Mouse (Mus musculus) cerebral cortex, adult 2 months (tissue): Measurements from ENCODE around the gene R3hdm4.

Source experiments
- WGBS: fragments of 180-500 bp; shearing (Covaris S2); methylation state at CpG from one replicate; pipeline ENCODE4 v1.1.7; 2018; 5-methylcytosine and 5-hydroxymethylcytosine counted together

The R3hdm4 gene

DNA sequence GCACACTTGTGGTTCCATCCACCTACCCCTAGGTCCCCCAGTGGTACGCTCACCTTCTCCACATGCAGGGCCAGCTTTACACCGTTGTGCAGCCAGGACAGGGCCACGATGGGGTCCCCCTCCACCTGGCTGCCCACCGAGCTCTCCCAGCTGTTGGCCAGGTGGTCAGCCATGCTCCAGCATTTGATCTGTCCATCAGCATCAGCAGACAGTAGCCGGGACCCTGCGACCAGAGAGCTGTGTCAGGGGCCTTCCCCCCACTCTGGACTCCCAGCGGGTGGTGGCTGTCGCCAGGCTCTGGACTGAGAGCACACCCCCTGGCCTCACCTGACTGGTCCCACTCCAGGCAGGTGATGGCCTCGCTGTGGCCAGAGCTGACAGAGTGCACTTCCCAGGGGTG lies 14.3 kb downstream of the R3hdm4 start:
- 94% methylated on average over 9 of the region's 9 CpGs for WGBS

DNA sequence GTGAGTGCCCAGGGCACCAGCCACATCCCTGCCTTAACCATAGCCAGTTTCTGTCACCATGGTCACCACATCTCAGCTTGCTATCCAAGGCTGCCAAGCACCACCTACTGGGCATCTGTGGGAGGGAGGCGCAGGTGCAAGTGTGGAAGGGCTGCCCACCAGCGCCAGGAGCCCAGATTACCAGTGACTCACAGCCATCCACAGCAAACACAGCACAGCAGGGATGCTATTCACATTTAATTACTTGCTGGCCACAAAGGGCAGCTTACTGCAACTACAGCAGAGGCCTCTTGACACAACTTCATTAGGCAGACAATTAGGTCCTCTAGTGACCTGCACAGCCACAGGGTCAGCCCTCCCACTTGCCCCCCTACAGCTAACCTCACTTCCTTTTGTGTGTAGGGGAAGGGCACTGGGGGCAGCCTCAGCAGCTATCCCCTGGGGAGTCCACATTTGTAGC lies 20.0 kb downstream of the R3hdm4 start:
- WGBS: 21% methylated on average over 2 of the region's 2 CpGs

DNA sequence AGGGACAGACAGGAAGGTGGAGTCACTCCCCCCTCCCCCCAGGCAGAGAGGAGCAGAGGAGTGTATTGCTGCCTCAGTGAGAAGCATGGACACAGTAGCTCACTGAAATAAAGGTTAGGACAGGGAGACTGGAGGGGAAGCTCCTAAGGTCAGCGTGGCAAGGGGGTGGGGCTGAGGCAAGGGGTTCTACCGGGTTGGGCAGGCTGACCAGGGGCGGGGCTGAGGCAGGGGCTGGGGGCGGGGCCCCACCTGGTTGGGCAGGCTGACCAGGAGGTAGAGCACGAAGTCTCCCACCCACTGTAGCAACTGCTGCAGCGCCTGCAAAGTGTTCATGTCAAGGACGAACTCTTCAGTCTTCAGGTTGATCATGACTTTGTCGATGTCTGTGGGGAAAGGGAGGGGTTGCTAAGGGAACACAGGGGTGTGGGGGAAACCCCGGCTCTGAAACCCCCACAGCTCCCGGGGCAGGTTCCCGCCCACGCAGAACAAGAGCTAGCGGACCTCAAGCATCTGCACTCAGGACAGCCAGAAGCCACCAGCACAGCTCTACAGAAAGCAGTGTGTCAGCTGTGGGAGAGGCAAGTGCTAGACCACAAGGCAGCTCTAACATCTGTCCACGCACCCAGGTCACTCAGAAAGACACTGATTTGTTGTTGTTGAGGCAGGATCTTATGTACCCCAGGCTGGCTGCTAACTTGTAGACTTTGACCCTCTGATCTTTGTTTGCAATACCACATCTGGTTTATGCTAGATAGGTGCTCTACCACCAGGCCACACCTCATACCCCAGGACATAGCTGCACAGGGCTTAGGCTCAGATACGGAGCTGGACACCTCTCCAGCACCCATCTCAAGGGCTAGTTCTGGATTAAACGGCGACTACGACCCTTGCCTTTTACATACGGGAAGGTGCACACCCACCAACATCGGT lies 23.4 kb downstream of the R3hdm4 start:
- WGBS: 66% methylated on average over 20 of the region's 20 CpGs

DNA sequence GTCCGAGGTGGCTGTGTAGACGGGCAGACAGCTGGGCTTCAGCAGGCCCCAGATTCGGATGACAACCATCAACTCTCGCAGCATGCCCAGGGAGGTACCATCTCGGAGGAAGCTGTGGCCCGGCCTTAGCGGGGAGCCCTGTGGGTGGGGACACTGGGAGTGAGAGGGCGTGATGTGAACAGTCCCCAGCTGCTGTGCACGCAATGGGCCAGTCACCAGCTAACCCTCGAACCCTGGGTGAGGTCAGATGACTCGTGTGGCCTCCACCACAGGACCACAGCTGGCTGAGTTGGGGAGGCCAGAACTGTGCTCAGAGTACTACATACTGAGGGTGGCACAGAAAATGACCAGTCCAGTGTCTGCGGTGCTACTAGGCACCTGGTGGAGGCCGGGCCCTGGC lies 24.2 kb downstream of the R3hdm4 start:
- 85% methylated on average over 13 of the region's 13 CpGs for WGBS

GRCm38 (mm10) chr10:79896306-79896705 lies 24.7 kb downstream of the R3hdm4 start:
- 74% methylated on average over 16 of the region's 16 CpGs for WGBS

GRCm38 (mm10) chr10:79892451-79893118 lies 28.4 kb downstream of the R3hdm4 start:
- WGBS: 44% methylated on average over 22 of the region's 22 CpGs

DNA sequence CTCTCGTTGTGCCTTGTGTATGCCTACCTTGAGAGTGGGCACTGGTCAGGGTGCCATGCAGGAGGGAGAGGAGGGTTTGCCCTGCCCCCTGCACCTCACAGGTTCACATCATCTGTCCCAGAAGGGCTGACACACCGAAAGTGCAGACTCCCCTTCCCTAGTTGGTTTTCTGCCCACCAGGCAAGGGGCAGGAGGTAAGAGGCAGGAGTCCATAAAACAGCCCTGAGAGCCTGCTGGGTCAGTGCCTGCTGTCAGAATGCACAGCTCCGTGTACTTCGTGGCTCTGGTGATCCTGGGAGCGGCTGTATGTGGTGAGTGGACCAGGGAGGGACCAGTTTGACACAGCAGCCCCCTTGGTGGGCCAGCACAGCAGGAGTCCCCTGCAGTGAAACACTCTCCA lies 30.3 kb downstream of the R3hdm4 start, which contains the start of gene Cfd:
Cfd (plus strand) TSS at position 184 of the 400 bp plus-strand sequence.
- WGBS: 52% methylated on average over 5 of the region's 5 CpGs

- WGBS: 85% methylated on average over 2 of the region's 2 CpGs
These were observed 31.6 kb downstream of the R3hdm4 start for GRCm38 (mm10) chr10:79889386-79889785.

DNA sequence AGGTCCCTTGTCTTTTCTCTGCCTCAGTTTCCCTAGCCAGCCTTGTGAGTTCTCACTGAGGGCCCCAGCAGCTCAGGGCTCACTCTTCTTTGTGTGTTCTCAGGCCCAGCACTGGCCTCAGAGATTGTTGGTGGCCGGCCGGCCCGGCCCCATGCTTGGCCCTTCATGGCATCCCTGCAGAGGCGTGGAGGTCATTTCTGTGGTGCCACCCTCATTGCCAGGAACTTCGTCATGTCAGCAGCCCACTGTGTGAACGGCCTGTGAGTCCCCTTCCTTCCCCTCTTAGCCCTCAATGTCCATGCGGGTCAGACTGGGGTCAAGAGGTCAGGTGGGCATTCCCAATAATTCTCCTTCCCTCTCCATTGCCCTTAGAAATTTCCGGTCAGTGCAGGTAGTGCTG lies 34.4 kb downstream of the R3hdm4 start:
- WGBS: 90% methylated on average over 8 of the region's 8 CpGs

DNA sequence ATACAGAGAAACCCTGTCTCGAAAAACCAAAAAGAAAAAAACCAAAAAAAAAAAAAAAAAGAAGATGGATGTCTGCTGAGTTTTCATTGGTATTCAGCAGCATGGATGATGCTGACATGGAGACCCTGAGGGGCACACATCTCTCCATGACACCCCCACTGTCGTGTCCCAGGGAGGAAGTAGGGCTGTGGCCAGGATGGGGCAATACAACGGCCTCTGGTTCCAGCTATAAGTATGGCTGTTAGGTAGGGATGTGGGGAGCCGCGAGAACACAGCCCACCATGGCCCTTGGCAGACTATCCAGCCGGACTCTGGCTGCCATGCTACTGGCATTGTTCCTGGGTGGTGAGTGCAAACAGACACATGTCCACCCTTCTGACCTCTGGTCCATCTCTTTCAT lies 35.0 kb downstream of the R3hdm4 start, which contains the start of gene Elane:
Elane (plus strand) TSS at position 194 of the 400 bp plus-strand sequence.
- 85% methylated on average over 6 of the region's 6 CpGs for WGBS

GRCm38 (mm10) chr10:79884938-79885337 lies 36.1 kb downstream of the R3hdm4 start:
- WGBS: 71% methylated on average over 3 of the region's 3 CpGs

DNA sequence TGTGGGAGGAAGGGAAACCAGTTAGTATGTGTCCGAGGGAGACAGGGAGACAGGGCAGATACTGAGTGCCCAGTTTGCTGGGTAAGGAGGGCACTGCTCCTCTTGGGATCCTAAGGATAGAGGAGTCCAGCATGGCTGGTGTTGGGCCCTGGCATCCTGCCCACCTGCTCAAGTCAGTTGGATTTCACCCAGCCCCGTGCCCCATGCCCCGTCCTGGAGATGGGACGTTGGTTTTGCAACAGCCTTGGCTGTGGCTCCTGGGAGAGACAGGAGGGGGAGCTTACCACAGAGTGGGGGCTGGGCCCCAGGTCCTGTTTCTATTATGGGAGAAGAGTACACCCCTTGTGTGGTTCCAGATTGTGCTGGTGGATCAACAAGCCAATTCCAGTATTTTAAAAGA lies 36.6 kb downstream of the R3hdm4 start:
- 47% methylated on average over 4 of the region's 4 CpGs for WGBS

- 18% methylated on average over 22 of the region's 22 CpGs for WGBS
These were observed 37.5 kb downstream of the R3hdm4 start for GRCm38 (mm10) chr10:79883297-79884084.

GRCm38 (mm10) chr10:79881981-79882380 lies 39.0 kb downstream of the R3hdm4 start:
- WGBS: 22% methylated on average over 22 of the region's 22 CpGs

DNA sequence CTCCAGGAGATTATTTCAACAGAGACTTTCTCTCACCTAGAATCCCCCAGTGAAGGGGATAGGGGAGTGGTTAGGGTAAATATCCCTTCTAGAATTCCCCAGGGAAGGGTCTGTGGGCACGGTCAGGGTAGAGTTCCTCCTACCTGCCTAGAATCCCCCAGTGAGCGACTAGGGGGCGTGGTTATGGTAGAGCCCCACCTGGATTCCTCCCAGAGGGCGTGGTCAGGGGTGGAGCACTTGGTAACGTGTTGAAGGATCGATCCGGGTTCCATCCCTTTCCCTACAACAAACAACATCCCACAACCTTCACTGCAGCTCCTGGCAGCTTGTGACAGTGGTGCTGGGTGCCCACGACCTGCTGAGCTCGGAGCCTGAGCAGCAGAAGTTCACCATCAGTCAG lies 40.3 kb downstream of the R3hdm4 start:
- WGBS: 31% methylated on average over 9 of the region's 9 CpGs

- WGBS: 74% methylated on average over 3 of the region's 3 CpGs
These were observed 41.5 kb downstream of the R3hdm4 start for GRCm38 (mm10) chr10:79879527-79879926.

DNA sequence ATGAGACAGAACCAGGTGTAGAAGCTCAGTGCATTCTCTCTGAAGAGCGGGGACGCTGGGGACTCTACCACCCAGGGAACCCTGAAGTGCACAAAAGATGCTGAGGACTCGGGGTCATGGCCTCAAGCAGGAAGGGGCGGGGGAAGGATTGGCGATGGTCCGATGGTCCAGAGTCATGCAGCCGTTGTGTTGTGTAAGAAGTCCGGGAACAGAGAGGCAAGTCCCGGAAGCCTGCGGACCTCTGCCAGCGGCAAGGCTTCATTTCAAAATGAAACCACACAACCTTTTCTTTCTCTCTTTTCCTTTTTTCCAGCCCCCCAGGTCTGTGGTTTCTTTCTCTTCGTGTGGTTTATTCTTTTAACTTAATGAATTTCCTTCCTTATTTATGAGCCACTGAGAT lies 43.3 kb downstream of the R3hdm4 start:
- WGBS: 69% methylated on average over 12 of the region's 12 CpGs

DNA sequence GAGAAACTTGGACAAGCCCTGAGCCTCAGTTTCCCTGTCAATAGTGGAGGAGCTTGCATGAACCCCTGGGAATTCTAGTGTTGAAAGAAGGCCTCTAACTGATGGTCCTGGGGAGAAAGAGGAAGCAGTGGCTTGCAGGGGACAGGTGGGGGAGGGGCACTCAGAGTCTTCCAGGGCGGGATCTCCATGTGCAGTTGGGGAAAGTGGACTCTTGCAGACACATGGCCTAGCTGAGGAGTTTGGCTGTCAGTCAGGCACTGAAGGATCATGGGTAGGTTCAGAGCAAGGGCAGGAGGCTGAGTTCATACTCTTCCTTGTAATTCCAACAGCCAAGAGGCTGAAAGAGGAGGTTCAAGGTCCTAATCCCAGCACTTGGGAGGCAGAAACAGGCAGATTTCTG lies 43.8 kb downstream of the R3hdm4 start:
- WGBS: 82% methylated on average over 1 of the region's 1 CpGs

DNA sequence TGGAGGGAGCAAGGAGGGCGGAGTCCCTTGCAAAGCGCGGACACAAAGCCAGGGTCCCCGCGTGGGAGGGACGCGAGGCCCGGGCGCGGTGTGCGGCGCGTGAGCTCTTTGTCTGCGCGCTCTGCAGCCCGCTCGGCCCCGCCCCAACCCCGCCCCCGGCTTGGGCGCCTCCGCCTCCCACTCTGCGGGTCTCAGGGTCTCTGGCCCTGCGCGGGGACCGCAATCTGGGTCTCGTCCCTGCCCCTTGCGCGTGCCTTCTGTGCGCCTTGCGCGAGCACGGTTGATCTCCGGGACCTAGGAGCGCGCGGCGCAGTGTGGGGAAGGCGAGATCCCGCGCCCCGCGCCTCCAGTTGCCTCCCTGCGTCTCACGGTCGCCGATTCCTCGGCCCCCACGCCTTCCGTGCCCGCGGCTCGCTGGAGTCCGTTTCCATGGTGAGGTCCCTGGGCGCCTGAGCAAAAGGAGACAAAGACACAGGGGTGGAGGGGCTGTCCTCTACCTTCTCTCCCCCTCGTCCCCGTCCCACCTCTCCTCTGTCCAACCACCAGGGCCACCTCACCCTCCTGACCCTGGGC lies 46.6 kb downstream of the R3hdm4 start, which contains the start of the genes Prtn3 and Plppr3:
Prtn3 (plus strand) TSS at position 187 of the 573 bp plus-strand sequence.
Plppr3 (minus strand) TSS at position 345 of the 573 bp plus-strand sequence.
- 1% methylated on average over 57 of the region's 57 CpGs for WGBS

DNA sequence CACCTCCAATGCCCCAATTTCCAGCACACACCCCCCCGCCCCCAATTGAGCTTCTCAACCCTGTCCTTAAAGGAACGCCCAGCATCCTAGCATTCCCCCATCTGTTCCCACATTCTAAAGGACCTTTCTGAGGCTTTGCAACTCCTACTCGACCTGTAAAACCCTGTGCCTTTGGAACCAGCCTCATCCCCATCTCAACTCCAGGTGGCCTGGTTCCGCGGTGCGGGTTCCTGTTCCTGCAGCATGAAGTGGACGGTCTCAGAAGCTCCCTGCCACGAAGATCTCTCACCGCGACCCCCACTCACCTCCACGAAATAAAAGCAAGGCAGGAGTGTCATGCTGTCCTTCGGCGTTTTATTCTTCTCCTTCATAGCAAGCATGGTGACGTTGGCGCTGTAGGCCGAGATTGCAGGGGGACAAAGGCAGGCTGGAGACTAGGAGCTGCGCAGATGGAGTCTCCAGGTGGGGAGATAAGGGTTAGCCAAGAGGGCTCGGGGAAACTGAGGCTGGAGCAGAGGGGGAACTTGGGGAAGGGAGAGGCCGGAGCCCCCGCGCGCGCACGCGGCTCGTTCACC lies 47.2 kb downstream of the R3hdm4 start:
- 2% methylated on average over 26 of the region's 26 CpGs for WGBS

DNA sequence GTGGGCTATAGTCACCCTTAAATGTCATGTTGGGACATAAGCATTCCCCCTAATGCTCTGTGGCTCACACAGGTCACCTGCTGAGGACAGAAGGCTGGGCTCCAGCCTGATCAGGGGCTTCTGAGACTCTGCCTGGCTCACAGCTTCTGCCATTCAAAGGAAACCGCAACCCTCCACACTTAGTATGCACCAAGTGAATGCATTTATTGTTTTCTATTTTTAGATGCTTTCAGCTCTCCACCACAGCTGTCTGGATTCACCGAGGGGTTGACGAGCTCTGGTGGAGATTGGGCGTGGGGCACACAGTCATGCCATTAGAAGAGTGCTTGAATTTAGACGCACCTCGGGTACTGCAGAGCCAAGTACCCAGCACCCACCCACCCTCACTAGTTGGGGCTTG lies 47.7 kb downstream of the R3hdm4 start:
- WGBS: 12% methylated on average over 6 of the region's 6 CpGs
